Mouse (Mus musculus): ENCODE measurements around the gene Trmt112. TPM values are rescaled to one million over a fixed set of nuclear protein-coding genes. Genes with fewer than 3 reads are reported as not detected.

Trmt112 gene
- total RNA-seq, 2 experiments from 2014 or later: 43.9 to 44.7 TPM

DNA sequence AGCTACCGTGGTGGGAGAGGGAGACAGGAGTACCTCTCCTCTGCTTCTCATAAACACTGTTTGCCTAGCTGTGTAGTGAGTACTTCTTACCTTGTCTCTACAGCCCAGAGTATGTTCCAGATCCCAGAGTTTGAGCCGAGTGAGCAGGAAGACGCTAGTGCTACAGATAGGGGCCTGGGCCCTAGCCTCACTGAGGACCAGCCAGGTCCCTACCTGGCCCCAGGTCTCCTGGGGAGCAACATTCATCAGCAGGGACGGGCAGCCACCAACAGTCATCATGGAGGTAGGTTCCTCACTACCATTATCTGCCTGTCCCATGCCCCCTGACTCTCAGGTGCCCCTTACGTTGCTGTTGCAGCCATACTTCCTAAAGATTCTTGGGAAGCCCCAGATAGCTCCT, 33.3 kb downstream of the Trmt112 start:
- no peak for DNase-seq (ENCODE audit: low spot score)

DNA sequence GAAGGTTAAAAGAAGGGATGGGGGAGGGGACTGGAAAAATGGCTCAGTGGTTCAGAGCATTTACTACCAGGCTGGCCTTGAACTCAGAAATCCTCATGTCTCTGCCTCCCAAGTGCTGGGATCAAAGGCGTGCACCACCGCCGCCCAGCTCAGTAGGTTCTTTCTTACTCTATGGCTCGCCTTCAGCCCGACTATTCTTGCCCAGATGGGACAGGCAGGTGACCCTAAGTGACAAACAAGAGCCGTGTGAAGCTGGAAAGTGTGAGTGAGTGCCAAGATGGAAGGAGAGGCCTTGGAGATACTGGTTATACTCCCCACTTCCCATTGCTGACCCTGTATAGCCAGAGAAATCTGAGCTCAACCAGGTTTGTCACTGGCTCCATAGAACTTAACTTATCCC, 34.2 kb downstream of the Trmt112 start:
- no peak for DNase-seq (ENCODE audit: low spot score)

DNA sequence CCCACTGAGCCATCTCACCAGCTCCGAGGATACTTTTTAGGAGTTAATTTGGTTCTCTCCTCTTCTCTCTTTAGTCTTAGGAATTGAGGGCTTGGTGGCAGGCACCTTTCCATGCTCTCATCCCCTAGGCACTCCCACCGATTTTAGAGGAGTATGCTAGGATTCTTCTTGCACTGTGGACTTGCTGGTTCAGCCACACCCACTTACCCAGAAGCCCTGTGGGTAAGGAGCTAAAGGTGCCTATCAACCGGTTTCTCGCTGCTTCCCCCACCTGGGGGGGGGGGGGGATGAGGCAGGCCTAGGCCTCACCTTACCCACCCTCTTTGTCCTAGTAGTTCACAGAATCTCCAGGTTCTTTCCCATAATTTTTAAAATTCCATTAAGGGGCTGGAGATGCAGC, 38.2 kb downstream of the Trmt112 start:
- no peak for DNase-seq (ENCODE audit: low spot score)

DNA sequence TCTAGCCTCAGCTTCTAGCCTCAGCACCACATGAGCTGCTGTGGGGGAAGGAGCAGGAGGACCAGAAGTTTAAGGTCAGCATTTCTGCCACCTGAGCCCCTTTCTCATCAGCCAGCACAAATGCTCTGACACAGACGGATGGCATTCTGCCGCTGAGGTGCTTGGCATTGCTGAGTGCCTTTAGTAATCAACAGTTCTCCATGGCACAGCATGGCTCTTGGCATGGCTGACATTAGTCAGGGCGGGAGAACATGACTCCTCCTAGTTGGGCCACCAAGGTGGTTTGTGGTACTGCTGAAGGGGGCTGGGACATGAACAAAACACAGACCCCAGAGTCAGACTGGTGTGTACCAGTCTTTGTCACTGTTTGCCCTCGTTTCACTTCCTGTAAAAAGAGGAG, 38.7 kb downstream of the Trmt112 start:
- no peak for DNase-seq (ENCODE audit: low spot score)

DNA sequence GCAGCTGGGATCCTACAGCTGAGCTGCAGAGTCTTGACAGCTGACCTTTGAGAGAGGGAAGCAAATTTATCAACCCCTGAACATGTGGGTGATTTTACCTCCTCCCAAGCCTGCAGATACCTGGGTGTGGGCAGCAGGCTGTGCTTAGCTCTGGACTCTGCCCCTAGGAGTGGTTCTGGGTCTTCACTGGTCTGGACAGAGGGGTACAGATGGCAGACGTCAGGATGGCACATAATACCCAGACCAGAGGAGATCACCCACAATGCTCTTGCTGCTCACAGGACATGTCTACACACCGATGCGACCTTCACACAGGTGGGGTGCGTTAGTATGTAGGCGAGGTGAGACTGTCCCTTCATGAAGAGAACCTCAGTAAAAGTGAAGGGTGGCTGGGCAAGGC, 40.0 kb downstream of the Trmt112 start:
- DNase-seq (ENCODE audit: low spot score): no peak

DNA sequence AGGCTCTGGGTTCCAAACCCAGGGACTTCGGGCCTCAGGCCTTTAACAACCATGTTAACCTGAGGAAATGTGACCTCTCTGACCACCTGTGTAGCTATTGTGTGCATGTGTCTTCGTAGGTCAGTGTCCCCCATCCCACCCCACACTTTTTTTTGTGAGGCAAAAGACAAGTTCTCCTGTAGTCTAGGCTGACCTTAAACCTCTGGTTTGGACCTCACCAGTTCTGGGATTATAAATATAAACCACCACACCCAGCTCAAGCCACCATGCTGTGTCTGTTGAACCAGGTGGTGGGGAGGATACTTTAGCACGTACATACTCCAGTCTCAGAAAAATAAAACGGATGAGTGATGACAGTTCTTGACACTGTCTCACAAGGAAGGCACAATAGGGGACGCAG, 40.5 kb downstream of the Trmt112 start:
- no peak for DNase-seq (ENCODE audit: low spot score)

DNA sequence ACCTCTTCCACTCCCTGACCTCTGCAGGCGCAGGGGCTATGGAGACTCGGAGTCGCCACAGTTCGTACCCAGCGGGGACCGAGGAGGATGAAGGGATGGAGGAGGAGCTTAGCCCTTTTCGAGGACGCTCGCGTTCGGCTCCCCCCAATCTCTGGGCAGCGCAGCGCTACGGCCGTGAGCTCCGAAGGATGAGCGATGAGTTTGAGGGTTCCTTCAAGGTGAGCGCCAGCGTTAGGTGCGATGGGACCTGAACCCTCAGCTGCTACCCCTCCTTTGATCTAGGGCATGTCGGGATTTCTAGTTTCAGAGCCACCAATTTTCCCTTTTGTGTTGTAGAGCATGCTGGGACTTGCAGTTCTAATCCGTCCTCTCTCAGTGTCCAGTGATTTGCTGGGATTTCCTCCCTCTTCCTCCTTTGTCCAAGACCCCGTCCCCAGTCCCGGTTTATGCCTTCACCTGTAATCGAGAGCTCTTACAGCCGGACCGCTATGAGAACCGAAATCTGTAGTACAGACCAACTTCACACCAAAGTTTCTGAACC, 41.2 kb downstream of the Trmt112 start:
- DNase-seq (ENCODE audit: low spot score): peak; percentile 46

DNA sequence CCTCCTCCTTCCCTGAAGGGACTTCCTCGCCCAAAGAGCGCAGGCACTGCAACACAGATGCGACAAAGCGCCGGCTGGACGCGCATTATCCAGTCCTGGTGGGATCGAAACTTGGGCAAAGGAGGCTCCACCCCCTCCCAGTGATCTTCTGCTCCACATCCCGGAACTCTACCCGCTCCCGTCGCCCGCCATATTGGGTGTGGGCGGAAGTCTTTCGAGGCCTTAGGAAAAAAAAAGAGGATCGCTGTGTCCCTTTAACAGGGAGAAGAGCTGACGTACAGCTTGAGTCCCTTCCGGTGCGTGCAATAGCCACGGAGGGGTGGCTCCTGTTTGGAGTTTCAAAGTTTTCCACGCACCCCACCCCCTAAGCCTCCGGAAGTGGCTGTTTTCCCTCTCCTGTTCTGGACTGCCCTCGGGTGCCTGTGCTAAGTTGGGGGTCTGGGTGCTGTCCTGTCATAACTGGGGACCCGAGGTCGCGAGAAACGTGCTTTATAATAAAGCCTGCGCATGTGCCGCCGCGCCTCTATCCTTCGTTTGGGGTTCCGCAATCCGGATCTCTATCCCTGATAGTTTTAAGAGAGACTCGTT, 42.0 kb downstream of the Trmt112 start:
- peak; percentile 97 for DNase-seq (ENCODE audit: low spot score)

DNA sequence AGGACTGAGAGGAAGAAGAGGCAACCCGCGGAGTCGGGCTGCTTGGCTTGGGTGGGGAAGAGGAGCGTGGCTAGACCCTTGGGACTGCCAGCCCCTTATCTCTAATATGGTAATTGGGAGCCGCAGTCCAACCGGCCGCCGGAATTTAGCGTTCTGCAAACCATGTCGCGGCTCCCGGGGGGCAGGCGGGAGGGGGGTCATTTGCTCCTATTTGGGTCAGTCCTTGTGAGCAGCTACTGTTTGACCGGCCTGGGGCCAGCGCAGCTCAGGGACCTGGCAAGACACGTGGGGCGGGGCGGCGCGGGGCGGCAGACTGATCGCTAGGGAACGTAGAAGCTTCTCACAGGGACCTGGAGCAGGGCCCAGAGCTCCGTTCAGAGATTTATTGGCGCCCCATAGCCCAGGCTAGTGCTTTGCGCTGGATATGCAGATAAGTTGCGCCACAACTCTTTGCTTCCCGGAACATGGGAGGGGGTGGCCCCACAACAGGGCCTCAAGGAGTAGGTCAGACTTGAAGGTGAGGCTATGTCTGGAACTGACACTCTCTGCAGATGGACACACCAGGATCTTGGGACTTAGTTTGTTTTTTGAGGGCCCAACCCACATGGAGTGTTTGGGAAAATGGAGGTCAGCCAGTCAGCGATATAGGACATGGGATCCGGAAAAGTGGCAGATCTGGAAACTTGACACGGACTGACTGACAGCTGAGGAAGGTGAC, 42.7 kb downstream of the Trmt112 start:
- peak; percentile 87 for DNase-seq (ENCODE audit: low spot score)

DNA sequence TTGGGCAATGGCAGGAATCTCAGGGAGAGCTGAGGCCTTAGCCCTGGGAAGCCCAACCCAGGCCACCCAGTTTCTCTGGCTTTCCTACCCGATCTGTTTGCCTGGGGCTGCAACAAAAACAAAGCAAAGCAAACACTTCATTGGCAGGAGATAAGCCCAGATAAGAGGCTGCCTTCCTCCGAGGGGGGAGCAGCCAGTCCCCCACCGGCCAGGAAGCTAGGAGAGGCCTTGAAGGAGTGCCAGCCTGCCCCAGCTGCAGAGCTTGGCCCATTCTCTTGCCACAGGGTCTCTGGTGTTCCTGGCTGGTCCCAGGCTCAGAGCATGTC, 43.2 kb downstream of the Trmt112 start:
- no peak for DNase-seq (ENCODE audit: low spot score)

DNA sequence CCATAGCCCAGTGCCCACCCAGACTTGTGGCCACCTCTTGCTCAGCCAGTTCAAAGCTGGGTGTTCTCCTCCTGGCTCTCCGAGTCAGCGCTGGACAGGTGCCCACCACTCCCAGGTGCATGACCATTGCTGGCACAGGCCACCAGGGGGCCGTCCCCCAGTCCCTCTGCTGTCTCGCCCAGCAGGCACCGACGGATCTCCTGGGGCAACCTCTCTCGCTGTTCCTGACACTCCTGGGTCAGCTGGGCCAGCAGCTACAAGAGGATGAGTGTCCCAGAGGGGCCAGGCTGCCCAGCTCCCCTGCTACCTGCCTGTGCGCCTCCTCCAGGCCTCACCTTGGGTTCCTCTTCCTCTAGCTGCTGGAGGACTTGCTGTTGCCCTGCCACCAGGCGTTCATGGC, 44.5 kb downstream of the Trmt112 start:
- no peak for DNase-seq (ENCODE audit: low spot score)

DNA sequence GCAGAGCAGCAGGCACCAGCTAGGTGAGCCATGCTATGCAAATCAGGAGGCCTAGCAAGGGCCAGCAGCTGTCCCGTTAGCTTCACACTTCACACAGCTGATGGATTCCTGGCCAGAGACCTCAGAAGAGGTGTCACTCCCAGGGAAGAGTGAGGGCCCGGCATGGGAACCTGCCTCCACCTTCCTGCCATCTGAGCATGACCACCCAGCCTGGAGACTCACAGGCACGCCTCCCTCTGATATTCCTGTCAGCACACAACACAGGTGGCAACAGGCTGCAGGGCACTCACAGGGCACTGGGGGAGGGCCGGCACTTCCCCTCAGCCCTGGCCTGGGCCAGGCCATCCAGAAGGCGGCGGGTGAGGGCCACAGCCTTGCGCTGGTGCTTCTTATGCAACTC, 45.9 kb downstream of the Trmt112 start:
- no peak for DNase-seq (ENCODE audit: low spot score)

DNA sequence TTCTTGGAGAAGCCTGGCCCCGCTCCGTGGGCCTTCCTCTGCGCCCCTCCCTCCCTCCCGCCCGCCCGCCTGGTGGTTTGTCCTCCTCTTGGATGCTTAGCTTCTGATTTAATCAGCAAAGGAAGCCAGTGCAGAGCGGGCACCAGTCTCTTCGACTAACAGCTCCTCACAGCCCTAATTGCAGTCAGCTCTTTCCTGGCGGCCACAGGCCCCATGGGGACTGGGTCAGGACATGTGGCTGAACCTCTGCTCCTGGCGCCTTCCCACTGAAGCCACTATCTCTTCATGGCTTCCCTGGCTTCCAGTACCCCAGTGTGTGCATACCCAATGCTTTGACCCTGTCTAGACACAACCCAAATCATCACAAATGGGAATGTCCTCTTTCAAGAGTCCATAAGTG, 47.0 kb downstream of the Trmt112 start:
- no peak for DNase-seq (ENCODE audit: low spot score)

Small RNA genes within 50 kb of the gene (microRNA-seq; reads per million reads assigned to microRNA genes)
- 1.0 reads per million for gene Mir6990

Other genes with a start within 250 kb of the Trmt112 start
- 10 to 100 TPM in 1 of 2 experiments, 1 to 10 TPM in 1; 9.1 to 10.6 TPM for gene Rps6ka4, start 69.1 kb upstream of the Trmt112 start, total RNA-seq (2021)
- under 1 TPM; 0.46 to 0.74 TPM for gene Ccdc88b, start 51.5 kb upstream of the Trmt112 start, total RNA-seq (2021)
- 100 to 1,000 TPM; 219 to 239 TPM for gene Prdx5, start 408 bp downstream of the Trmt112 start, total RNA-seq (2021)
- 10 to 100 TPM; 76.5 to 93.1 TPM for gene Esrra, start 12.1 kb downstream of the Trmt112 start, total RNA-seq (2021)
- not detected for gene Catsperz, start 15.7 kb downstream of the Trmt112 start, total RNA-seq (2021)
- not detected for gene Kcnk4, start 24.8 kb downstream of the Trmt112 start, total RNA-seq (2021)
- 10 to 100 TPM in 1 of 2 experiments, 1 to 10 TPM in 1; 9.7 to 12.2 TPM for gene Bad, start 32.2 kb downstream of the Trmt112 start, total RNA-seq (2021)
- 10 to 100 TPM; 10.0 to 10.4 TPM for gene Gpr137, start 32.8 kb downstream of the Trmt112 start, total RNA-seq (2021)
- 100 to 1,000 TPM; 117 to 145 TPM for gene Ppp1r14b, start 65.3 kb downstream of the Trmt112 start, total RNA-seq (2021)
- gene Plcb3, start 66.8 kb downstream of the Trmt112 start, total RNA-seq (2021): 10 to 100 TPM; 10.2 to 11.3 TPM
- gene Fkbp2, start 70.8 kb downstream of the Trmt112 start, total RNA-seq (2021): 10 to 100 TPM in 1 of 2 experiments, 1 to 10 TPM in 1; 8.2 to 13.1 TPM
- 100 to 1,000 TPM; 181 to 206 TPM for gene Vegfb, start 78.0 kb downstream of the Trmt112 start, total RNA-seq (2021)
- 10 to 100 TPM; 33.9 to 38.4 TPM for gene Dnajc4, start 82.9 kb downstream of the Trmt112 start, total RNA-seq (2021)
- gene Nudt22, start 86.4 kb downstream of the Trmt112 start, total RNA-seq (2021): 10 to 100 TPM; 12.0 to 13.7 TPM
- 10 to 100 TPM; 24.4 to 26.4 TPM for gene Trpt1, start 86.4 kb downstream of the Trmt112 start, total RNA-seq (2021)
- gene Fermt3, start 109.8 kb downstream of the Trmt112 start, total RNA-seq (2021): under 1 TPM; 0.64 to 0.93 TPM
- gene Stip1, start 130.3 kb downstream of the Trmt112 start, total RNA-seq (2021): 10 to 100 TPM; 89.7 to 98.5 TPM
- 100 to 1,000 TPM; 276 to 311 TPM for gene Macrod1, start 147.1 kb downstream of the Trmt112 start, total RNA-seq (2021)
- gene Flrt1, start 196.0 kb downstream of the Trmt112 start, total RNA-seq (2021): 1 to 10 TPM; 1.1 to 1.9 TPM

Measured in gastrocnemius, adult 18-20 months (tissue).